Mouse (Mus musculus) CD4-positive, CD25-positive, alpha-beta regulatory T cell, adult 4 months (primary cell): ENCODE measurements around the gene Olfr288. TPM values are rescaled to one million over a fixed set of nuclear protein-coding genes. Genes with fewer than 3 reads are reported as not detected.

Experiments
- ATAC-seq: one replicate; pipeline ENCODE4 v1.8.0; 2017
- polyA plus RNA-seq, 2 experiments: library from polyadenylated mRNA; unstranded; fragments of 100-300 nt; shearing (Covaris generic); gene quantifications; one replicate each; pipeline ENCODE4 v1.2.1; 2017

Olfr288 gene
- not detected for polyA plus RNA-seq

DNA sequence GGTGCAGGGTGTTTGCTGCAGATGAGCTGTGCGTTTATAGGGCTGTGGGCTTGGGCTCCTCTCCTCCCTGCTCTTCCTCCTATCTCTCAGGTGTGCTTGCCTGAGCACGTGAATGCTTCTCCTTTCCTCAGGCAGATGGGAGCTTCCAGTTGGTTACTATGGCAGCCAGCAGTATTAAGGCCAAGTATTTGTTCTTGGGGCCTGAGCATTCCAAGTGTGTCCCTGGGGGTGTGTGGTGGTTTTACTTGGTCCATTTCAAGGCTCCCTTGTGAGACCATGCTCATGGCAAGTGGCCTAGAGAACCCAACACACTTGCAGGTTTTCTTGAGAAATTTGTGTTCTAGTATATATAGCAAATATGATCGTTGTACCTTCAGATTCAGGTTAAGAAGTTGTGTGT lies at the start of gene Olfr288:
Olfr288 (minus strand) TSS at position 101 of the 400 bp plus-strand sequence.
- ATAC-seq: no peak

DNA sequence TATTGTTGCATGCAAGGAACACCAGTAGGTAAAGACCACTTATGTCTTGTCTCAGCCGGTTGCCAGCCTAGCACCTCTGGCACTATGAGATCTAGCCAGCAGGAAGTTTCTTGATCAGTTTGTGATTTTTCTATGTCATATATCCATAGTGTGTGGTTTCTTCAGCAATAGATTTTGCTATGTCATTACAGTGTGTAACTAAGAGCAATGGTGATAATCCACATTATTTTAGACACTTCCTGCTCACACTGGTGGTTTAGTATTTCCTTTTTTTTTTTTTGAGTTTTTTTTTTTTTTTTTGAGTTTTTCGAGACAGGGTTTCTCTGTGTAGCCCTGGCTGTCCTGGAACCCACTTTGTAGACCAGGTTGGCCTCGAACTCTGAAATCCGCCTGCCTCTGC lies 40.1 kb upstream of the Olfr288 start:
- no peak for ATAC-seq

DNA sequence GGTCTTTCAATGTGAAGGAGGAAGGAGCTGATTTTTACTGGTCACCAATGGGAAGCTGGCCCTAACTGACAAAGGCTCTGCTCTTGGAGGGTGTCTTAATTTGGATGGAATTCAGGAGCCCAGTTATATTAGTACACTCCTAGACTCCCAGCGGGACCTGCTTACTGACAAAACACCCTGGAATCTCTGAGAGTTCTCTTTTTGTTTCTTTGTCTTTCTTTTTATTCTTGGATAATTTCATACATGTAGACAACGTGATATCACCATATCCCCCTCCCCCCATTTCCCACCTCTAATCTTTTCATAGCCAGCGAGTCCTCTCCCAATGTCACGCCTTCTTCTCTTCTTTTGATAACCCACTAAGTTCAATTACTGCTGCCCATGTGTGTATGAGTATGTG lies 39.0 kb upstream of the Olfr288 start, which contains the start of gene Olfr286:
Olfr286 (minus strand) TSS at position 101 of the 400 bp plus-strand sequence.
- no peak for ATAC-seq

DNA sequence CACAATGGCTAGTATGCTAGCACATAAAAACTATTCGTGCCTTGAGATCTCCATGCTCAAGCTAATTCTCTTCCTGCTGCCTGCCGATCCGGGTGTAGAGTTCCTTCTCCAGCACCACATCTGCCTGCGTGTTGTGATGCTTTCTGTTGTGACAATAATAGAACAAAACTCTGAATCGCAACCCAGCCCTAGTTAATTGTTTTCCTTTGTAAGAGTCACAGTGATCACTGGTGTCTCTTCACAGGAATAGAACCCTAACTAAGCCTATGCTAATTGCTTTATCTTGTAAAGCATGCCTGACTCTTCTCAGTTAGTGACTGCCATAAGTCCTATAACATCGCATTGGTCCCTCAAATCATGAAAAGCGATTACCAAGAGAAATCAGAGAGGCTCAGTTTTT lies 30.8 kb upstream of the Olfr288 start:
- ATAC-seq: no peak

DNA sequence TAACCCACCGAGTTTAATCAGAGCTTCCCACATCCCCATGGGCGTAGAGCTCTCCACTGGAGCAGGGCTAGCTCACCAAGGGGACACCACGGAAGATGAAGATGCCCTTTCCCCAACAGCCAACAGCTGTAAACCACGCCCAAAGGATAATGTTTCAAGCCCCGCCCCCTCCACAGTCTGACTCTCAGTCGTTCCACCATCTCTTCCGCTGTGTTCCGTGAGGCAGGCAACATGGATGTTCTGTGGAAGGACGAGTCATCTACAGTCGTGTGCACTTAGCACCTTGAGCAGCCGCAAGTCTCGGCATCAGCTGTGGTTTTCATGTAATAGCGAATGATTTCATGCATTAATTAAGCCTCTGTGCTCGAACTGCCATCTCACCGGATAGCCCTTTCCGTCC lies 30.3 kb upstream of the Olfr288 start:
- ATAC-seq: no peak

DNA sequence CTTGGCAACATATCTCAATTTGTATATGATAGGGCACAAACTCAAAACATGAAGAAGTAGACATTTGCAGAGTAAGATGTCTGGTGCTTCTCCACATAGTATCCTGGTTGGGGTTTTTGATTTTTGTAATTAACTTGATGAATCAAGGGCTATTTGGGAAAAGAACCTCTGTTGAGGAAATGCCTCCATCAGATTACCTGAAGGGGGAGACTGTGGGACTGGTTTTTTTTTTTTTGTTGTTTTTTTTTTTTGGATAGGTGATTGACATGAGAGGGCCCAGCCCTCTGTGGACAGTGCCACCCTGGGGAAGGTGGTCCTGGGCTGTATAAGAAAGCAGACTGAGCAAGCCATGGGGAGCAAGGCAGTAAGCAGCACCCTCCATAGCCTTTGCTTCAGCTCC lies 27.0 kb upstream of the Olfr288 start:
- no peak for ATAC-seq

DNA sequence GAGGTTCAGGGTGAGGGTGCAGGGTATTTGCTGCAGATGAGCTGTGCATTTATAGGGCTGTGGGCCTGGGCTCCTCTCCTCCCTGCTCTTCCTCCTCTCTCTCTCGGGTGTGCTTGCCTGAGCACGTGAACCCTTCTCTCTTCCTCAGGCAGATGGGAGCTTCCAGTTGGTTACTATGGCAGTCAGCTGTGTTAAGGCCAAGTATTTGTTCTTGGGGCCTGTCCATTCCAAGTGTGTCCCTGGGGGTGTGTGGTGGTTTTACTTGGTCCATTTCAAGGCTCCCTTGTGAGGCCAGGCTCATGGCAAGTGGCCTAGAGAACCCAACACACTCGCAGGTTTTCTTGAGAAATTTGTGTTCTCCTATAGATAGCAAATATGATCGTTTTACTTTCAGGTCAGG lies 25.5 kb upstream of the Olfr288 start, which contains the start of the genes Gm44579 and Olfr287:
Gm44579 (minus strand) TSS at position 101 of the 400 bp plus-strand sequence.
Olfr287 (minus strand) TSS at position 180 of the 400 bp plus-strand sequence.
- no peak for ATAC-seq

DNA sequence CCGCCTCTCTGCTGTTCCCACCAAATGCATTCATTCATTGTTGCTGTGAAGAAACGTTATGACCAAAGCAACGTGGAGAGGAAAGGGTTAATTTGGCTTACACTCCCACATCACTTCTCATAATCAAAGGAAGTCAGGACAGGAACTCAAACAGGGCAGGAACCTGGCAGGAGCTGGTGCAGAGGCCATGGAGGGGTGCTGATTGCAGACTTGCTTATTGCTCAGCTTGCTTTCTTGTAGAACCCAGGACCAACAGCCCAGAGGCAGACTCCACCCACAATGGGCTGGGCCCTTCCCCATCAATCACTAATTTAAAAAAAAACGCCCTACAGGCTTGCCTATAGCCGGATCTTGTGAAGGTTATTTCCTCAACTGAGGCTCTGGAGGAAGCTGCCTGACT lies 18.8 kb upstream of the Olfr288 start:
- no peak for ATAC-seq

DNA sequence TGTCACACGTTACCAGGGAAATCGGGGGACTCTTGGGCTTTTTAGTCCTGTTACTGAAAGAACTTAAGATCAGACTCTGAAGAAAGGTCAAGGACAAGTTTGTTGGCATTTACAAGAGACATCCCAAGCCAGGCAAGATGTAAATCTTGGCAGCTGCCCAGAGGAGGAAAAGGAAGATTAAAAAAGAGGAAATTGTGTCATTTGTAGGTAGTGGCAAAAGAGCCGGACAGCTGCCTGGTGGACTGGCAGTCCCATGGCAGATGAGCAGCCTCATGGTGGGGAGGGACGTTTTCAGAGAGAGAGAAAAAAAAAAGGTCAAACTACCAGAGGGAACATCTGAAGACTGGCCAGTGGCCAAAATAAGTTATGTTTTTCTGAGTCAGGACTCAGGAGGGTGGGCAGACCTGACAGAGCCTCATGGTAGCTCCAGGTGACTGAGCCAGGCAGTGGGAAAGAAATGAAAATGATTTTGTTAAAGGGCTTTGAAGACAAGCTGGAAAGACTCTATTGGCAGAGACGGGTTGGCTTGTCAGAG lies 18.1 kb upstream of the Olfr288 start:
- ATAC-seq: no peak

DNA sequence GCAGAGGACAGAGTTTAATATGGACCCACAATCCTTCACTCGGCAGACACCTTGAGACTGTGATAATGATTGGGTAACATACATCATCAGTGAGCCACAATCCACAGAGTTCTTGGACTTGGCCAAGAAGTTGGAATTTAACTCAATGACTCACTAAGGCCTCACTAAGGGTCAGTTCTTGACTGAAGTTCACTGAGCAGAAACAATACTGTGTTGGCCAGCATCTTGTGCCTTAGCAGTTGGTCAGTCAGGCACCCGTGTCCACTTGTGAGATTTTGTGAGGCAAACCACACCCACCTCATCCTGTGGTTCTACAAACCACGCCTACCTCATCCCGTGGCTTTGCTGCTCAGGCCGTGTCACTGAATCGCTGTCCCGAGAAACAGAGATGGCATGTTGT lies 14.3 kb upstream of the Olfr288 start:
- ATAC-seq: no peak

DNA sequence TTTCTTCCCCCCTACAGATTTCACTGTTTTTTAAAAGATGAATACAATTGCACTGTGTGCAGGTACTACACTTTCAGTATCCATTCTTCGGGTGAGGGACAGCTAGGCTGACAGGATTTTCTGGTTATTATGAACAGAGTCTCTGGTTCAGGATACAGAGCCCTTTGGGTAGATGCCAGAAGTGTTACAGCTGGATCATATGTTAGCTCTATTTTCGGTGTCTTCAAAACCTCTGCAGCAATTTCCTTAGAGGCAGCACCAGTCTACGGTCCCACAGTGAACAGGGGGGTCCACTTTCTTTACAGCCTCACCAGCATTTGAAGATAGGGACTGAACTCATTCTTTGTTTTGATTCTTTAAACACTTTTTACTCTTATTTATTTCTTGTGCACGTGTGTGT lies 10.9 kb downstream of the Olfr288 start:
- no peak for ATAC-seq

DNA sequence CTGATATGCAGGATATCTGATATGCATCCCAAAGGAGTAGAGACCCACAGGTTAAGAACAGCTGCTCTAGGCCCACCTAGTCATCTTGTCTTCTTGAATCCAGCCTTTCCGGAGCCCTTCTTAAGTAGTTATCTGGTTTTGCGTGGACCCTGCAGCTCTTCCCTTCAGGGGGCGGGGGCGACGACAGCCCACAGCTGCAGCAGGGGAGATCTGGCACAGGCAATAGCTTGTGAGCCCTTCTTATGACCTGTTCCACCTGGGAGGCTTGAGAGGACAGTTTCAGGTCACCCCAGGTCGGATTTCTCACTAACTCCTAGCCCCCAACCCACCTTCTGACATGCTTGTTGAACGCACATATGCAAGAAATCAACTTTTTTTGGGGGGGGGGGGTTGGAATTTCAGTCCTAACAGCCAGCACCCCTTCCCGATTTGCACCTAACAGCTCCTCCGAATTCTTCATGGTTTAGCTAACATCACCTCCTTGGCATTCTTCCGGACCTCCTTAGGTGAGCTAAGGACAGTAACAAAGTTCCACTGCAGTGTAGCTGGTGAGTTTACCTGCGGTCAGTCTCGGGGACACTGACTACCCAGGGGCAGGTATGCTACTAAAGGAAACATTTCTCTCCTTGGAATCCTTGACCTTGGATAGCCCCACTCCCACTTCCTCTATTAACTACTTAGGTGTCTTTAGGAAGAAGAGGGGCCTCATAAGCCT lies 13.3 kb downstream of the Olfr288 start:
- ATAC-seq: no peak

DNA sequence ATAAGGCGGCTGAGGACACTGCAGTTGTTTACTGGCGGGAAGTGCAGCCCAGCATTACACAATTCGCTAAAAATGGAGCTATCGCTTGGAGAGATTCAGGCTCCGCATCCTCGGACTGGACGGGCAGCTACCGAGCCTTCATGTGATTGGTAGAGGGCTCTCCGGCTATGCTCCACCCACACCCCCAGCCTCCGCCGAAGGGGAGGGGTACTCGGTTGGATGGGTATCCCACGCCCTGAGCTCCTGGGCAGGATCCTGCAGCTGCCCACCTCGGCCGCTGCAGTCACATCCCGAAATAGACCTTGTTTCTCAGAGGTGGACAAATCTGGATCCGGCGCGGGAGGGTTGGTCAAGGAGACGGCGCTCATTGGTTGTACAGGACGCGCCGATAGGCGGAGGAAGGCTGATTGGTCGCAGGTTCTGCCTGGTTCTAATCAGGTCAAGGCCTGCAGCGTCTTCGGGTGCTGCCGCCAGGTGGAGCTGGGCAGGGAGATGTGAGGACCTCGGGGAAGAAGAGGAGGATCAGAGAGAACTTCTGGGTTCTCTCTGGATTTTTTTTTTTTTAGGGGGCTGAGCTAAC lies 14.1 kb downstream of the Olfr288 start:
- ATAC-seq: peak; percentile 97

DNA sequence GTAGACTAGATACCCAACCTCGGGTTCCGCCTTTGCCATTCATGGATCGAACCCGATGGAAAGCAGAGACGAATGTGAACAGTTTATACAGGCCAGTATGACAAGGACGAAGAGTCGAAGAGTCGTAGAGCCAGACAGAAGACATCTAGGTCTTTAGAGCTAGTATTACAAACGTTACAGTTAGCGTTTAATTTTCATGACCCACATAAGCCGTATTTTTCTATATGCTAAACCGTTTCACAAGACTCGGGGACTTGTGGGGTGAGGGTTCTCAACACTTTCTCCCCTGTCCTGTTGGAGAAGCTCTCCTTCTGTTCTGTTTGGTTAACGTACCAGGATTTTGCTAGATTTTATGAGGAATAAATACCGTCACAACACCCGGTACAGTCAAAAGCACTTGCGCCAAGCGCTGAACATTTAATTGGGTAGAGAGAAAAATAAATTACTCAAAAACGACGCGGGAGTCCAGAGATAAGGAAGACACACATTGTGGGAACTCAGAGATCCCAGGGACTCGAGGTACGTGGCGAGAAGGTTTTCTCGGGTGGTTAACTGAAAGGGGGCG lies 14.7 kb downstream of the Olfr288 start:
- no peak for ATAC-seq

DNA sequence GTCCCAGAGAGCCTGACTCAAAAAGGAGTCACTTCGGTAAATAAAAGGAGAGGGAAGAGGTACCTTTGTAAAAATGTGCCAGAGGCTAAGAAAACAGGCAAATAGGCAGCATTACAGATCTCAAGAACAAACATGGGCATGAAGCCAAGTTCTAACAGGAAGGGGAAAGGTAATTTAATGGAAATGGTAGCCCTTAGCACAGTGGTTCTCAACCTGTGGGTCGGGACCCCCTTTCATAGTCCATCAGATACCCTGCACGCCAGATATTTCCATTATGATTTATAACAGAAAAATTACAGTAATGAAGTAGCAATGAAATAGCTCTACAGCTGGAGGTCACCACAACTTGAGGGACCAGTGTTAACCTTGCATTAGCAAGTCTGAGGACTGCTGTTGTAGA lies 18.0 kb downstream of the Olfr288 start:
- ATAC-seq: no peak

DNA sequence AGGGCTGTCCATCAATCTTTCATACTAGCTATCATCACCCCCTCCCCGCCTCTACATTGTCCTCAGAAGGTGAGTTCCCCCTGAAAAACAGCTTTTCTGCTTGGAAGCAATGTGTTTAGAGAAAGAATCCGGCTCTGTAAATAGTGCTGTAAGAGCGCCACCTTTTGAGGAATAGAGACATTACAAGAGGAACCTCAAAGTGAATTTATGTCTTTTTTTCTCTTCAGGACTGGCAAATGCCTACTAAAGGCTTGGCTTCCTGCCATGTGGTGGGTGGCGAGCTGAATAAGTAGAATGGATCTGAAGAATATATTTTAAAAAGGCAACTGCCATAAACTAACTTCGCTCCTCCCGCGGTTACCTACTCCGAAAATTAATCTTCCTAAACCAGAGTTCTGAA lies 21.5 kb downstream of the Olfr288 start:
- ATAC-seq: peak; percentile 41

DNA sequence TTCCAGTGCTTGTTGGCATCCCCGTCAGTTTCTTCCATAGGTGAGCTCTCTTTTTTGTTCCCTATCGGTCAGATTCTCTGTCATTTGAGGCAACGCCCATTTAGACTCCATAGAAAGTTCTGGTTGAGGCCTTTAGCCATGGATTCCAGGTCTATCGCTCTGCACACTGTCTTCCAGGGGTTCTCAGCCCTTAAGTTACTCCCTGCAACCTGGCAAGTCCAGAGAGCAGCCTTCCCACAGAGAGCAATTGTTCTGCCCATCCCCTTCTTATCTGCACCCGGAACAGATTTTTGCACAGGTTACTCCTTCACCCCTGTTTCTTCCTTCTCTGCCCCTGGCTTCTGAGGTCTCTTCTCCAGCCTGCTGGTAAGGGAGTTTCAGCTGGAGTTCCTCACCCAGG lies 23.2 kb downstream of the Olfr288 start:
- no peak for ATAC-seq

DNA sequence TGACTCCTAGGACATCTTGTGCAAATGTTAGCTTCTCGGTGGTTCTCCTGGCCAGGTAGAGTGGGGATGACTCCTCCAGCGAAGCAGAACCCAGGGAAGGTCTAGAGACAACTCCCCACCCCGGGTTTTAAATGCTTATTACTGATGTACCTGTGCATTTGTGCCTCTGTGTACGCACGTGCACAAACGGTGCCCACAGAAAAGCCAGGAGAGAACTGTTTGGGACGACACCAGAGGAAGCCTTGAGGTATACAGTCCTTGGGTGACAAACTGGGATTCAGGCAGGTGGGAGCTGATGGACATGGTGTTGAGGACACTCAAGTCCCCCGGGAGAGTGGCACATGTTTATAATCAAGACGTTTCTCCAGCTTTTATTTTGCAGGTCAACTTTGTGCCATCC lies 24.4 kb downstream of the Olfr288 start:
- ATAC-seq: no peak

DNA sequence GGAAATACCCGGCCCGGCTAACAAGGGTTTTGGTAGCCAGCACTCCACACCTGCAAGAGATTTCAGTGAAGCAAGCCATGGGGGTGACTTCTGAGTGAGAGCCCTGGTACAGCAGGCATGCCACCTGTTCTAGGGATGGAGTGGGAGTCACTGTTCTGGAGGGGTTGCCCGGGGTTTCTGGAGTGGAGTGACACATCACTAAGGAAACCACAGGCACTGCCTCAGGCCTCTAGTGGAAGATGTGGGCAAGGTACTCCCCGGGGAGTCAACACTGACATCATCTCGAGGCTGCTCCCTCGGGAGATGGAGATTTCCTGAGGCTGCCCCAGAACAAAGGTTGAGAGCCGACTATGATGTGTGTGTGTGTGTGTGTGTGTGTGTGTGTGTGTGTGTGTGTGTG lies 25.0 kb downstream of the Olfr288 start:
- ATAC-seq: no peak

DNA sequence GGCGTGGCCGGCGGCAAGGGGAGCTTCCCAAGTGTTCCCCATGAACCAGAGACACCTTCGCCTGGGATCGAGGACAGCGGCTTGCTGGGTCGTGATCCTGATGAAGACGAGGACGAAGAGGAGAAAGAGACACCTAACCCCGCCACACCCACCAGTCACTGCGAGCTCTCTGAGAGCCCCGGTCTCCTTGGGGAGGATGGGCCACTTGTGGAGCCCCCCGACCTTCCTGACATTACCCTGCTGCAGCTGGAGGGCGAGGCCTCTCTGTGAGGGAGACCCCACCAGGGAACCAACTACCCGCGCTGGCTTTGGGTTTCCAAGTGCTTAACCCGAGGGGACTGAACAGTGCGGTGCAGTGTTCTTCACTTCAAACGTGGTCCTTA lies 26.7 kb downstream of the Olfr288 start:
- ATAC-seq: no peak

DNA sequence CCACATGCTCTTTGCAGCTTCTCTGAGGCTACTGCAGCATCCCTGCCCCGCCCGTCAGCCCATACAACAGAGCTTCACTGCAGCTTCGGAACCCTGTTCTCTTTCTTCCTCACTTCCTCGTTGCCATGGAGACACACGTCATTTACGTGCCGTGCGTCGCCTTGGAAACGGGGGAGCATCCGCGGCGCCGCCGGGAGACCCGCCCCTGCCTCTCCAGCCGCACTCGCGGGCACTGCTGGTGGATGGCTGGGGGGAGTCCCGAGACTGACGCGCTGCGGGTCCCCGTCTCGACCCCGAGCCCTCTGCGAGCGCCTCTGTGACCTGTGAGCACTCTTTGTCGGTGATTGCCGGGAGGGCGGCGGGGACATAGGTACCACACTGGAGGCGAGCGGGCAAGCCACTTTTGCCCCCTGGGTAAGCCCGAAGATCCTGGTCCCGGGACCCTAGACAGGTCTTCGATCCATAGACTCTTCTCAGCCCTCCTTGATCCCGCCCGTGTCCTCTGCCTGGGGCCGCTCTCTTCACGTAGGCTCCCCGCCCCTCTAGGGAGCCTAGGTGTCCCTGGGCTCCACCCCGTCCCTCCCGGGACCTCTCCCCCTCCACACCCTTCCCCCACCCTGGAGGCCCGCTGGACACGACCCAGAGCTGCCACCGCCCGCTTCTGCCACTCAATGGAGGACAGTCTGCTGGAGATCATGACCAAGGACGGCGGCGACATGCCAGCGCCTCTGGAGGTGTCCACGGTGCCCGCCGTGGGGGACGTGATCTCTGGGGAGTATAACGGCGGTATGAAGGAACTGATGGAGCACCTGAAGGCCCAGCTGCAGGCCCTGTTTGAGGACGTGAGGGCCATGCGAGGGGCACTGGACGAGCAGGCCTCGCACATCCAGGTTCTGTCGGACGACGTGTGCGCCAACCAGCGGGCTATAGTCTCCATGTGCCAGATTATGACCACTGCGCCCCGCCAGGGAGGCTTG lies 27.4 kb downstream of the Olfr288 start:
- ATAC-seq: peak; percentile 98

DNA sequence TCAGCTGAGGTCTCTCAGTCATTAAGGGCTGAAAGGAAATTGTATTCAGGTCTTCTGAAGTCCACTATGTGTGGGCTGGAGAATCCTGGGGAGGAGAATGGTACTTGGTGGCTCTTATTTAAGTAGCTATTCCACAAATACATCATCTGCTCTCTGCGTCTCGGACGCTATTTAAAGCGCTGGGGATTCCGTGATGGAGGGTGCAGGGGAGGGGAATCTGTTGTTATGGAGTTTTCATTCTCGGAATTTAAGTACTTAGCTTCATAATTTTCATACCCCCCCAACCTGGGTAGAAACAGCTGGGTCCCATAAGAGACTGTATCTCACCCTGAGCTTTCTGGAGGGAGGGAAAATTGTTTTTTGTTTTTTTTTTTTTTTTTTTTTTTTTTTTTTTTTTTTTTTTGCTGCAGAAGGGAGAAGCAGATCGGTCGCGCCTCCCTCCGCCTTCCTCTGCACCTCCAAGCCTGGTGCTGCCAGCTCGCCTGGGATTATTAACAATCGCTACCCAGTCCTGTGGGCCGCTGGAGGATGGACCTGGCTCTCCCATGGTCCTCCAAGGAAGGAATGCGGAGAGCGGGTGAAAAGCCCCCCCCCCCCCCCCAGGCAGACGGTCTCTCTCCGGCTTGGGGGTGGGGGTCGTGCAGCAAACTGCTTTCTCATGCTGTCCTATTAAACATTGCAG lies 28.2 kb downstream of the Olfr288 start, which contains the start of gene Ccdc184:
Ccdc184 (plus strand) TSS at position 196 of the 682 bp plus-strand sequence.
- no peak for ATAC-seq
